Mouse (Mus musculus) small intestine, adult 2 months (tissue): ENCODE measurements around the gene Top3b.
"Not testable (repeated sequence)": the region's sequence is repeated elsewhere in the genome, so short reads cannot be mapped to it uniquely, and the experiment has no call there.

Experiments used
- CTCF ChIP-seq: fragments of 200-500 bp; IDR thresholded peaks from 2 replicates; pipeline ENCODE4 v1.5.1; 2012; ENCODE audit warnings: low read depth, mild to moderate bottlenecking, control low read depth, inconsistent platforms, low read length, moderate library complexity, mixed read lengths; ENCODE audit not compliant: insufficient replicate concordance, insufficient read length; ENCODE audit errors: extremely low read depth
- POLR2A ChIP-seq: fragments of 200-500 bp; IDR thresholded peaks from 2 replicates; pipeline ENCODE4 v1.6.1; 2012; ENCODE audit warnings: low read depth, mild to moderate bottlenecking, control low read depth, inconsistent platforms, low read length, moderate library complexity

GRCm38 (mm10) chr16:16856054-16856453 is 14.5 kb upstream of the Top3b start:
- TF ChIP-seq CTCF, POLR2A: not testable (repeated sequence)
